Mouse (Mus musculus) heart, postnatal 0 days (tissue): Measurements from ENCODE around the gene Ceacam16. TPM values are rescaled to one million over a fixed set of nuclear protein-coding genes. Genes with fewer than 3 reads are reported as not detected.
A peak's percentile ranks its signal among the peaks of the same experiment; 100 is the strongest.

Experiments used
- ATAC-seq: fragments of 200-750 bp; cut with Nextera tagmentation; 2 replicates; pipeline ENCODE4 v1.8.0; 2017; ENCODE audit warnings: low read depth, moderate number of reproducible peaks, moderate library complexity; ENCODE audit not compliant: insufficient read depth
- DNase-seq: peaks from one replicate; pipeline ENCODE4 v3.0.0-alpha.2; 2016; ENCODE audit warnings: low spot score
- H3K27ac ChIP-seq: fragments of 300-500 bp; sonication (generic); 2 replicates; pipeline ENCODE4 v1.5.1; 2014; ENCODE audit warnings: low read depth, mild to moderate bottlenecking
- H3K27me3 ChIP-seq: fragments of 300-500 bp; sonication (generic); 2 replicates; pipeline ENCODE4 v1.6.1; 2014; ENCODE audit warnings: low read length, mixed read lengths; ENCODE audit not compliant: control insufficient read depth, insufficient read depth
- H3K36me3 ChIP-seq: fragments of 300-500 bp; sonication (generic); replicated peaks from 2 replicates; pipeline ENCODE4 v1.6.1; 2014; ENCODE audit warnings: low read length, mixed read lengths; ENCODE audit not compliant: control insufficient read depth, insufficient read depth
- H3K4me1 ChIP-seq: fragments of 300-500 bp; sonication (generic); 2 replicates; pipeline ENCODE4 v1.6.1; 2014; ENCODE audit warnings: antibody characterized with exemption; ENCODE audit not compliant: control insufficient read depth, insufficient read depth
- H3K4me2 ChIP-seq: fragments of 300-500 bp; sonication (generic); 2 replicates; pipeline ENCODE4 v1.6.1; 2014; ENCODE audit warnings: low read depth, mild to moderate bottlenecking, low read length, moderate library complexity
- H3K4me3 ChIP-seq: fragments of 300-500 bp; sonication (generic); 2 replicates; pipeline ENCODE4 v1.5.1; 2014; ENCODE audit warnings: low read depth, low read length
- H3K9ac ChIP-seq: fragments of 300-500 bp; sonication (generic); replicated peaks from 2 replicates; pipeline ENCODE4 v1.6.1; 2014; ENCODE audit warnings: low read depth, low read length, mixed read lengths
- H3K9me3 ChIP-seq: fragments of 300-500 bp; sonication (generic); replicated peaks from 2 replicates; pipeline ENCODE4 v1.6.1; 2016; ENCODE audit warnings: low read length; ENCODE audit not compliant: control insufficient read depth
- CTCF ChIP-seq: IDR thresholded peaks from 2 replicates; pipeline ENCODE4 v1.5.1; 2016; ENCODE audit warnings: antibody characterized with exemption, control low read depth, low read depth
- EP300 ChIP-seq: IDR thresholded peaks from 2 replicates; pipeline ENCODE4 v1.6.1; 2016; ENCODE audit warnings: antibody characterized with exemption, low read depth
- WGBS: fragments of 180-500 bp; shearing (Covaris S2); extraction: QIAGEN DNeasy Blood & Tissue Kit; methylation state at CpG from one replicate; pipeline ENCODE4 v1.1.7; 2014; 5-methylcytosine and 5-hydroxymethylcytosine counted together
- polyA plus RNA-seq: library from polyadenylated mRNA; unstranded; fragments of >200 nt; fragmentation: Nextera tagmentation; extraction: Ambion mirVana; gene quantifications from 2 replicates; pipeline ENCODE4 v1.2.1, GENCODE M21; 2015
- total RNA-seq: library from RNA; depleted of rRNA; stranded (reverse); fragments of >200 nt; gene quantifications from 2 replicates; pipeline ENCODE4 v1.2.3, GENCODE M21; 2014; ENCODE audit warnings: low replicate concordance; rRNA removed

Ceacam16 gene
- total and polyA plus RNA-seq, 2 experiments from 2014 or later: not detected

DNA sequence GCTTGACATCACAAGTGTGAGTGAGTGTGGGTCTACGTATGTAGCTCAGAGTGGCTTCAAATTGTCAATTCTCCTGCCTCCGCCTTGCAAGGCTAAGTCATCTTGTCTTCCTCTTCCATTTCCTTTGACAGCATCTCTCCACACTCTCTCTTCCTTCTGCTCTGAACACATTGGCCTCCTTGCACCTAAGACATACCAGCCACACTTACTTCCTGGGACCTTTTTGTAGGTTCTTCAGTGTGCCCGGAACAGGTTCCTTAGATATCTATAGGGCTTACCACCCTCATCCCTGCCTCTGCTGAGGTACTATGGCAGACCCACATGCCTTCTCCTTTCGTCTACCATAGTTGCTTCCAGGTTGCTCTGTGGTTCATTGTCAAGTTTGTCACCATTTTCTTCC lies 47.9 kb downstream of the Ceacam16 start:
- TF ChIP-seq EP300 (no peak), CTCF (no peak)
- no peaks in the 10 kb centered on the region for H3K9me3 ChIP-seq
- no peak overlapping the region for H3K4me2 ChIP-seq
- H3K4me1 ChIP-seq: peaks cover 21% of the 10 kb centered on the region
- no peak overlapping the region for H3K9ac ChIP-seq
- 72% methylated on average over 4 of the region's 4 CpGs for WGBS
- no peak overlapping the region for H3K27ac ChIP-seq
- no peak overlapping the region for H3K4me3 ChIP-seq
- DNase-seq (no peak), ATAC-seq (no peak)
- H3K36me3 ChIP-seq: no peaks in the 10 kb centered on the region
- peaks cover 28% of the 10 kb centered on the region for H3K27me3 ChIP-seq

DNA sequence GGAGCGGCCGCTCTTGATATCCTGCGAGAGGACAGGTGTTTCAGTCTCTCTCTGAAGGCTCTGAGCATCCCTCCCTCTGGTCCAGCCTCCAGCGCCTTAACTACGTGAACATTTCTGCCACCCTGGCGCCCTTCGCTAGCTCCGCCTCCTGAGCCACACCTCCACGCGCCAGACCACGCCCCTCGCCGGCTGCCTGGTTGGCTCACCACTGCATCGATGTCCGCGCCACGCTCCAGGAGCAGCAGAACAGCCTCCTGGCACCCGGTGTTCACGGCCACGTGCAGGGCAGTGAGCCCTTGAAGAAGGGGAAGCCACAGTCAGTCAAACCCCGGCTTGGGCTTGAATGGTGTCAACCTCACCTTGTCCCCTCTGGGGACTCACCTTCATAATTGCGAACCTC lies 50.0 kb downstream of the Ceacam16 start:
- H3K36me3 ChIP-seq: no peaks in the 10 kb centered on the region
- TF ChIP-seq EP300 (no peak), CTCF (no peak)
- ATAC-seq (peak; percentile 40; the same call in 1 of the 2 replicates), DNase-seq (no peak)
- peaks cover 28% of the 10 kb centered on the region for H3K27me3 ChIP-seq
- WGBS: 12% methylated on average over 22 of the region's 22 CpGs
- H3K4me3 ChIP-seq: no peak overlapping the region
- no peak overlapping the region for H3K9ac ChIP-seq
- H3K4me2 ChIP-seq: no peak overlapping the region
- peaks cover 8% of the 10 kb centered on the region for H3K4me1 ChIP-seq
- H3K27ac ChIP-seq: no peak overlapping the region
- no peaks in the 10 kb centered on the region for H3K9me3 ChIP-seq

DNA sequence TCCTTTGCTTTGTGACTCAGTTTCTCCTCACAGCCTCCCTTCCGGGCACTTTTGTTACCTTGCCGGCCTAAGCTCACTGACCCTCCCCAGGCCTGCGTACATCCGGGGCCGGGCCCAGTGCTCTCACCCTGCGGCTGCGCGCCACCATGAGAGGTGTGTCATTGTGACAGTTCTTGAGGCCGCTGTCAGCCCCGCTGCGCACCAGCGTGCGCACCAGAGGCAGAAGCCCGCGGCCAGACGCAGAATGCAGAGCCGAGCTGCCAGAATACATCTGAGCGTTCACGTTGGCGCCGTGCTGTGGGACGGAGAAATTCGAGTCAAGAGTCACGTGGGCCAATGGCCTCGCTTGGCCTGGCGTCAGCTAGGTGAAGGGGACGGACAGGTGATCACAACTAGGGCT lies 51.7 kb downstream of the Ceacam16 start:
- Histone ChIP-seq H3K4me3 (no peak overlapping the region; the same call in 1 of the 2 replicates), H3K9ac (no peak overlapping the region; the same call in 1 of the 2 replicates), H3K27me3 (peaks cover 28% of the 10 kb centered on the region), H3K4me2 (peak overlapping the region; percentile 46), H3K4me1 (peaks cover 8% of the 10 kb centered on the region), H3K36me3 (no peaks in the 10 kb centered on the region), H3K9me3 (no peaks in the 10 kb centered on the region), H3K27ac (peak overlapping the region; percentile 32)
- peak; percentile 83 for ATAC-seq
- 10% methylated on average over 27 of the region's 27 CpGs for WGBS
- no peak for DNase-seq
- no peak for TF ChIP-seq CTCF
- TF ChIP-seq EP300: no peak

DNA sequence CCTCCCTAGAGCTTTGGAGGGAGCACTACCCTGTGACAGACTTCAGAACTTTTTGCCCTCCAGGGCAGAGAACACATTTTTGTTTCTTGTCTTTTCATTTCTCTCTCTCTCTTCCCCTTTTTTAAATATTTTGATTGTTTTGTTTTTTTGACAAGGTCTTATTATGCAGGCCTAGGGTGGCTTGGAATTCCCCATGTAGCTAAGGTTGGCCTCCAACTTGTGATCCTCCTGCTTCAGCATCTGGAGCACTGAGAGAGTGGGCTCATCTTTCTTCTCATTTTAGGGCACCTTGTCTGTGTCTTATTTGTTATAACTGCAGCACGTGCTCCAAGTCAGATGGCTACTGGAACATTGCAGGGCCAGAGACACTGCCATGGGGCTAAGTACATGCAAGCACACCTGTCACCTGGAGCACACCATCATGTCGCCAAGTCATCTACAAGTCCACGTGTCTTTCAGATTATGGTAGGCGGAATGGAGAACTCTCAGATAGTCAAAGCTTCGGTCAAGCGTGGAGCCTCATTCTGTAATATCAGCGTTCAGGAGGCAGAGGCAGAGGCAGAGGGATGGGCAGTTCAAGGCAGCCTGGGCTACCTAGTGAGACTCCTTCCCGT lies 54.6 kb downstream of the Ceacam16 start:
- Histone ChIP-seq H3K4me1 (peaks cover 8% of the 10 kb centered on the region), H3K27me3 (peaks cover 21% of the 10 kb centered on the region), H3K4me3 (no peak overlapping the region), H3K36me3 (no peaks in the 10 kb centered on the region), H3K27ac (no peak overlapping the region), H3K9me3 (no peaks in the 10 kb centered on the region), H3K9ac (no peak overlapping the region), H3K4me2 (no peak overlapping the region)
- DNase-seq: no peak
- 77% methylated on average over 8 of the region's 8 CpGs for WGBS
- ATAC-seq: no peak
- TF ChIP-seq CTCF (no peak), EP300 (no peak)

DNA sequence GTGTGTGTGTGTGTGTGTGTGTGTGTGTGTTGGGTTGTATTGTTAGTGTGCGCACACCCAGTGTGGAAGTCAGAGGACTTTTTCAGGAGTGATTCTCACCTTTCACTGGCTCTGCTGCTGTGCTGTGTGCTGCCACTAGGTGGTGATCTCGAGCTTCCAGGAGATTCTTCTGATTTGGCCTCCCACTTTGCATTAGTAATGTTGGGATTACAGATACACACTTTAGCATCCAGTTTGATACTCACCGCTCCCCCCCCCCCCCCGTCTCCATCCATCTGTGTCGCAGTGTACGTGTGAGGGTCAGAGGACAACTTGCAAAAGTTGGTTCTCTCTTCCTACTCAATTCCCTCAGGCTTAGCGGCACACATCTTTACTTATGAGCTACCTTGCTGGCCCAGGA lies 58.1 kb downstream of the Ceacam16 start:
- 19% methylated on average over 7 of the region's 7 CpGs for WGBS
- Histone ChIP-seq H3K36me3 (no peaks in the 10 kb centered on the region), H3K4me1 (no peaks in the 10 kb centered on the region), H3K4me2 (no peak overlapping the region), H3K27me3 (no peaks in the 10 kb centered on the region), H3K27ac (no peak overlapping the region), H3K4me3 (no peak overlapping the region), H3K9ac (no peak overlapping the region), H3K9me3 (no peaks in the 10 kb centered on the region)
- DNase-seq: peak; percentile 42
- TF ChIP-seq CTCF (peak; percentile 95), EP300 (no peak)
- 0 out of 2 replicates have a peak, but pooled peaks have one; percentile 20 for ATAC-seq

Other genes starting within 250 kb of the Ceacam16 start
- gene Relb, start 231.9 kb downstream of the Ceacam16 start, total RNA-seq: 9.0 and 11.7 TPM in 2 replicates
- 6.5 and 7.2 TPM in 2 replicates for gene Relb, start 231.9 kb downstream of the Ceacam16 start, polyA plus RNA-seq
- gene Clptm1, start 196.3 kb downstream of the Ceacam16 start, total RNA-seq: 97.9 and 128 TPM in 2 replicates
- 68.5 and 71.5 TPM in 2 replicates for gene Clptm1, start 196.3 kb downstream of the Ceacam16 start, polyA plus RNA-seq
- gene Apoc2, start 183.4 kb downstream of the Ceacam16 start, total RNA-seq: not detected in 2 replicates
- 0.22 and 0.78 TPM in 2 replicates for gene Apoc2, start 183.4 kb downstream of the Ceacam16 start, polyA plus RNA-seq
- gene Gm44805, start 179.9 kb downstream of the Ceacam16 start, total RNA-seq: 0.31 TPM in 1 of 2 replicates, not detected in the other
- gene Gm44805, start 179.9 kb downstream of the Ceacam16 start, polyA plus RNA-seq: not detected in 2 replicates
- not detected in 2 replicates for gene Apoc4, start 179.8 kb downstream of the Ceacam16 start, total RNA-seq
- gene Apoc4, start 179.8 kb downstream of the Ceacam16 start, polyA plus RNA-seq: 0.18 TPM in 2 replicates
- gene Apoc1, start 168.6 kb downstream of the Ceacam16 start, total RNA-seq: not detected in 2 replicates
- gene Apoc1, start 168.6 kb downstream of the Ceacam16 start, polyA plus RNA-seq: 8.2 and 10.8 TPM in 2 replicates
- gene Apoe, start 162.1 kb downstream of the Ceacam16 start, total RNA-seq: 369 and 373 TPM in 2 replicates
- 471 and 552 TPM in 2 replicates for gene Apoe, start 162.1 kb downstream of the Ceacam16 start, polyA plus RNA-seq
- gene Tomm40, start 145.9 kb downstream of the Ceacam16 start, total RNA-seq: 170 and 172 TPM in 2 replicates
- gene Tomm40, start 145.9 kb downstream of the Ceacam16 start, polyA plus RNA-seq: 164 and 166 TPM in 2 replicates
- gene Nectin2, start 110.8 kb downstream of the Ceacam16 start, total RNA-seq: 76.5 and 81.3 TPM in 2 replicates
- 43.6 and 44.8 TPM in 2 replicates for gene Nectin2, start 110.8 kb downstream of the Ceacam16 start, polyA plus RNA-seq
- 697 and 786 TPM in 2 replicates for gene Bcam, start 90.3 kb downstream of the Ceacam16 start, total RNA-seq
- gene Bcam, start 90.3 kb downstream of the Ceacam16 start, polyA plus RNA-seq: 293 and 303 TPM in 2 replicates
- 0.35 TPM in 1 of 2 replicates, not detected in the other for gene Cblc, start 64.5 kb downstream of the Ceacam16 start, total RNA-seq
- gene Cblc, start 64.5 kb downstream of the Ceacam16 start, polyA plus RNA-seq: 0.36 and 0.37 TPM in 2 replicates
- gene Bcl3, start 38.5 kb downstream of the Ceacam16 start, total RNA-seq: 1.7 and 6.7 TPM in 2 replicates
- 1.6 and 2.0 TPM in 2 replicates for gene Bcl3, start 38.5 kb downstream of the Ceacam16 start, polyA plus RNA-seq
- gene Gm19345, start 9.3 kb downstream of the Ceacam16 start, total RNA-seq: not detected in 2 replicates
- gene Gm19345, start 9.3 kb downstream of the Ceacam16 start, polyA plus RNA-seq: not detected in 2 replicates
- not detected in 2 replicates for gene Ceacam19, start 26.7 kb upstream of the Ceacam16 start, total RNA-seq
- gene Ceacam19, start 26.7 kb upstream of the Ceacam16 start, polyA plus RNA-seq: not detected in 2 replicates
- 25.8 and 26.1 TPM in 2 replicates for gene Pvr, start 59.9 kb upstream of the Ceacam16 start, total RNA-seq
- 11.3 and 11.6 TPM in 2 replicates for gene Pvr, start 59.9 kb upstream of the Ceacam16 start, polyA plus RNA-seq
- 3.9 and 12.4 TPM in 2 replicates for gene Igsf23, start 89.5 kb upstream of the Ceacam16 start, total RNA-seq
- gene Igsf23, start 89.5 kb upstream of the Ceacam16 start, polyA plus RNA-seq: 3.6 and 4.1 TPM in 2 replicates
- gene Ceacam20, start 104.1 kb upstream of the Ceacam16 start, total RNA-seq: not detected in 2 replicates
- gene Ceacam20, start 104.1 kb upstream of the Ceacam16 start, polyA plus RNA-seq: not detected in 2 replicates
- gene Nlrp9b, start 130.2 kb upstream of the Ceacam16 start, total RNA-seq: not detected in 2 replicates
- gene Nlrp9b, start 130.2 kb upstream of the Ceacam16 start, polyA plus RNA-seq: not detected in 2 replicates
- not detected in 2 replicates for gene Vmn1r91, start 238.4 kb upstream of the Ceacam16 start, total RNA-seq
- gene Vmn1r91, start 238.4 kb upstream of the Ceacam16 start, polyA plus RNA-seq: not detected in 2 replicates